Mouse (Mus musculus): ENCODE measurements around the gene Swt1.
"Not testable (repeated sequence)": the region's sequence is repeated elsewhere in the genome, so short reads cannot be mapped to it uniquely, and the experiment has no call there.

The Swt1 gene

DNA sequence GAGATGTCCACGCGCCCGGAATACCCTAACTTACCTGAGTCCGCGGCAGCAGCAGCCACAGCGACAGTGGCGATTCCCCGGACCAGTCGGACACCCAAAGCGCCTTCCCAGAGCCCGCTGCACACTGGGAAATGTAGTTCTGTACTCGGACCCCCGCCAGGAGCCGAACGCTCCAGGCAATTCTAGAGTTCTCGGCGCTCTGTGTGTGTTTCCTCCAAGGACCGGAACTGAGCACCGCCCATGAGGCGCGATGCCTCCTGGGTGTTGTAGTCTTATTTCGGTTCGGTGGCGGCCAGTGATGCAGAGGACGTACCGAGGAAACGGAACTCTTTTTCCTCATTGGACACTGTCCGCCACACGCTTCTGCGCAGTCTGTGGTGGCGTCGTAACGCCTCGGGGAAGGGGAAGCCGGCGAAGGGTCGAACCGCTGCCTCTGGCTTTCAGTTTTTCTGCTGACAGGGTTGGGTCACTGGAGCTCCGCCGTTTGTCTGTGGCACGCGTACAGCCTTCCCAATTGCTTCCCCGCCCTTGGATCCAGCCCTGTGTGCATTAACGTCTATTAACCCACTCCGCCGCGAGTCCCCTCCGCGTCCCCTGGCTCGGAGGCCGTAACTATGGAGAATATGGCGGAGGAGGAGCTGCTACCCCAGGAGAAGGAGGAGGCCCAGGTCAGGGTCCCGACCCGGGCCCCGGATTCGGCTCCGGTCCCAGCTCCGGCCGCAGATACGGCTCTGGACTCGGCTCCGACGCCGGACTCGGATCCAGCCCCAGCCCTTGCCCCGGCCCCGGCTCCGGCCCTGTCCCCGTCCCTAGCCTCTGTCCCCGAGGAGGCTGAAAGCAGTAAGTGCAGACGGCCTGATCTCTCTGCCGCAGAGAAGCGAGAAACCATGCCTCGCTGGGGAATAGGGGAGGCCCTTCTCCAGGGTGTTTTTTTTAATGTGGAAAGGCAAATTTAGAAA, at the start of gene Swt1, which contains the start of gene Trmt1l:
TSS of gene Swt1 (minus strand) at position 193 of the 959 bp plus-strand sequence.
TSS of gene Trmt1l (plus strand) at position 280 of the 959 bp plus-strand sequence.
- DNase-seq (ENCODE audit: low read depth, low spot score), result peak; percentile 95

DNA sequence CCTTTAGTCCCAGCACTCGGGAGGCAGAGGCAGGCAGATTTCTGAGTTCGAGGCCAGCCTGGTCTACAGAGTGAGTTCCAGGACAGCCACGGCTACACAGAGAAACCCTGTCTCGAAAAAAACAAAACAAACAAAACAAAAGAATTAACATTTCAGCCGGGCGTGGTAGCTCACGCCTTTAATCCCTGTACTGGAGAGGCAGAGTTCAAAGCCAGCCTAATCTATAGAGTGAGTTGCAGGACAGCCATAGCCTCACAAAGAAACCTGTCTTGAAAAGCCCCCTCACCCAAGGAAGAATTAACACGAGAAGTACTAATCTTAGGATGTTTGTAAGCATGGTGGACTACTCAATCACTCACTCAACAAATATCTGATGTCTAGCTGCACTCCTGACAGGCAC, 44.1 kb upstream of the Swt1 start:
- DNase-seq (ENCODE audit: low read depth, low spot score), result not testable (repeated sequence)

DNA sequence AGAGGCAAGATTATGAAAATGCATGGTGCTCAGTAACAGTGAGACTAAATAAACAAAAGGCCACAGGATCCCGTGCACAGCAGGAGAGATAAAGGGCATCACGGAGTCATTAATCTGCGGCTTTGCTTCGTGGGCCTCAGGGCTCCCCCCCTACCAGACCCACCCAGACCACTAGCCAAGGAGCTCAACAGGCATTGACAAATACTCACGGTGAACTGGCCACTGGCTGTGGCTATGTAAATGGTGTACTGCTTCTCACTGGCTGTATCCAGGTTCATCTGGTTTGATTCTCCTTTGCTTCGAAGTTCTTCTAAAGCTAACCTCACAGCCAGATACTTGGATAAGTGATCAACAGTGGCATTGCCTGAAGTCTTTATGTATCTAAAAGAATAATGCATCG, 43.2 kb upstream of the Swt1 start:
- DNase-seq (ENCODE audit: low read depth, low spot score), result no peak

DNA sequence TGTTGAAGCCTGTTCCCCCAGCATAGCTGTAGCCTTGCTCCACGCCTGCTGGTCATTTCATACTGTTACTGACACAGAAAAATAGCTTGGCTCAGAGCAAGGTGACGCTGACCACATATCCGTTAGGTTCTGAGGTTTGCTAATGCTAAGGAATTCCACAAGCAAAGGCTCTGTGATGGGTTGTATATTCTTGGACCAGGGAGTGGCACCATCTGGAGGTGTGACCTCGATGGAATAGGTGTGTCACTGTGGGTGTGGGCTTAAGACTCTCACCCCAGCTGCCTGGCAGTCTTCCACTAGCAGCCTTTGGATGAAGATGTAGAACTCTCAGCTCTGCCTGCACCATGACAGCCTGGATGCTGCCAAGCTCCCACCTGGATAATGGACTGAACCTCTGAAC, 38.3 kb upstream of the Swt1 start:
- DNase-seq (ENCODE audit: low read depth, low spot score), result no peak

DNA sequence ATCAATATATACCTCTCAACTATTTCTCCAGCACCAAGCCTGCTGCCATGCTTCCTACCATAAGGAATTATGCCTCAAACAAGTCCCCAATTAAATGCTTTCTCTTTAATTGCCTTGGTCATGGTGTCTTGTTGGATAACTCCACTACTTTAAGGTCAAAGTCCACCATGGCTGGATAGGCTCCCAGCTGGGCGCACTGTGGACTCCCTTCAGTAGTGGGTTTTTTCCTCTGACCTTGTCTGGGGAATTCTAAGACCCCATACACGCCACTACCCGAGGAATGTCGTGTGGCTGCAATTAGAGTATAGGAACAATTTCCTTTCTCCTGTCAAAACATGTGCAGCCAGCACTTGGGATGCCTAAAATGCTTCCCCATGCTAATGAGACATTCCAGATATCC, 36.7 kb upstream of the Swt1 start:
- no peak for DNase-seq (ENCODE audit: low read depth, low spot score)

DNA sequence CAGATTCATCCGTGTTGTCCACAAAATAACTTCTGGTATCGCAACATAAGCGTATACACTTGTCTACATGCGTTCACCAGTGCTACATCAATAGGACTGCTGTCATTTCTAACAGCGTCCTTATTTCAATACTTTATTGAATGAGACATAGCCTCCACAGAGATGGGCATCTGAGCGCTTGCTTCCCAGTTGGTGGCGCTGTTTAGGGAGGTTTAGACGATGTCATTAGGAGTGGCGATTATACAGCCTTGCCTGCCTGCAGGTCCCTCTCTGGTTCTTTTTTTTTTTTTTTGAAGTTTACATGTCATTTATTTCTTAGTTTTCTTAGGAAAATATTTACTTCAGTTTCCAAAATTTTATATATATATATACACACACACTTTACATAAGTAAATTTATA, 33.0 kb upstream of the Swt1 start:
- no peak for DNase-seq (ENCODE audit: low read depth, low spot score)

DNA sequence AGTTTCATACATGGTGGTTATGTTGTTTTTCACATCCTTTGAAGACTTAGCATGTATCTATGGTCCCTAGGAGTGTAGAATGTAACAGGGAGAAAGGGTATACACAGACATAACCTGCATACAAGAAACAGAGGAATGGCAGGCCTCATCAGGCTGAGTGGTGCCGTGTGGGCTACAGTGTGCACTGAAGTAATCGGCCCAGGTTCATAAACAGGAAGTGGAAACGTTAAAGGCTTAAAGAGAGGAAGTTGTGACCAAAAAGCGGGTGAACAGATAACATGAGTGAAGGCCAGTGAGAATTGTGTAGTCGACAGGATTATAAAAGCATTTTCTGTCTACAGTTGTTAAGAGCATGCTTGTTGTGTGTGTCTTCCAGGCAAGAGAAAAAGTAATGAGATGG, 28.8 kb upstream of the Swt1 start:
- DNase-seq (ENCODE audit: low read depth, low spot score), result no peak

DNA sequence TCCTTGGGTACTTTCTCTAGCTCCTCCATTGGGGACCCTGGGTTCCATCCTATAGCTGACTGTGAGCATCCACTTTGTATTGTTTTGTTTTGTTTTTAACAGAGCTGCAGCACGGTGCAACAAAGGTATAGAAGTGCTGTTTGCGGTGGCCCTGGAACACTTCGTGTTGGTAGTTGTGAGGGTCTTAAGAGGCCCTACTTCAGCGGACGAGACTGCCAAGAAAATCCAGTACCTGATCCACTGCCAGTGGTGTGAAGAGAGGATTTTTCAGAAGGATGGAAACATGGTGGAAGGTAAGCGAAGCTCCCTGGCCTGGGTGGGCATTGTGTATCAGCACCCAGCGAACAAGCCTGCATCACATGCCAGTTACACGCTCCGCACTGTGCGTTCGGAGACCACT, 23.7 kb upstream of the Swt1 start:
- DNase-seq (ENCODE audit: low read depth, low spot score), result no peak

DNA sequence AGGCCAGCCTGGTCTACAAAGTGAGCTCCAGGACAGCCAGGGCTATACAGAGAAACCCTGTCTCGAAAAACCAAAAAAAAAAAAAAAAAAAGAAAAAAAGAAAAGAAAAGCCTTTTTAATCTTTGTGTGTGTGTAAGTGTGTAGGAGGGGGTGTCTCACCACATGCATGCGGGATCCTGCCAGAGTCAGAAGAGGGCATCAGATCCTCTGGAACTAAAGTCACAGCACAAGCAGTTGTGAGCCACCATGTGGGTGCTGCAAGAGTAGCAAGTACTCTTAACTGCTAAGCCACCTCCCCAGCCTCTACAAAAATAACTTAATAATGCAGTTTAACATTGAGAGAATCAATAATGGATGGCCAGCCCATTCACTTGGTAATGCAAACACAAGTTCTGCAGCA, 22.6 kb upstream of the Swt1 start:
- no peak for DNase-seq (ENCODE audit: low read depth, low spot score)

DNA sequence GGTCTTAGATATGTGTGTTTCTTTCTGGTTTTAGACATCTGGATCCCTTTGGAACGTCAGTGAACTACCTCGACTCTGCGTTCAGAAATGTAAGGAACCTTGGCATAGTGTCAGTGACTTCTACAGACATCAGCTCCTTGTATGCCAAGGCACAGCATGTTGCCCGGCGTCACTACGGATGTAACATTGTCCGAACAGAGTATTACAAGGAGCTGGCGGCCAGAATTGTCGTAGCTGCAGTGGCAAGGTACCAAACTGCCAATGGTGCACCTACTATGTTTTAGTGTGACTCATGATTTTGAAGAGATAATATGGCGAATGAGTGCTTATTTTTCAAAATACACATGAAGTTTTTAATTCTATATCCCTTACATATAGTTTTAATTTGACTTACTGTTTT, 21.6 kb upstream of the Swt1 start:
- DNase-seq (ENCODE audit: low read depth, low spot score), result no peak

DNA sequence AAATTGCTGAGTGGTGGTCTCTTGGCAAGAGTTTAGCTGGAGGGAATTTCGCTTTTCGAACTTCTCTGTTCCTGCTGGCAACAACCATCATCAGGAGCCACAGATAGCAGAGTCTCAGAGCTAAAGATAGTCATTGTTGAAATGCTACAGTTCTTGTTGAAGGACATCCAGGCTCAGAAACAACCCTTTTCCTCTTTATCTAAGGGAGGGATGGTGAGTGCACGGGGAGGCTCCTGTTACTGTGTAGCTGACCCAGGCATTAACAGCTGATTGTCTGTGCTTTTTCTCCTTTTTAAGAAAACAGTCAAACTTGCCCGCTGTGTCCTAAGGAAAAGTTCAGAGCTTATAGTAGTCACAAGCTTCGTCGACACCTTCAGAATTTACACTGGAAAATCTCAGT, 7.2 kb upstream of the Swt1 start:
- no peak for DNase-seq (ENCODE audit: low read depth, low spot score)

DNA sequence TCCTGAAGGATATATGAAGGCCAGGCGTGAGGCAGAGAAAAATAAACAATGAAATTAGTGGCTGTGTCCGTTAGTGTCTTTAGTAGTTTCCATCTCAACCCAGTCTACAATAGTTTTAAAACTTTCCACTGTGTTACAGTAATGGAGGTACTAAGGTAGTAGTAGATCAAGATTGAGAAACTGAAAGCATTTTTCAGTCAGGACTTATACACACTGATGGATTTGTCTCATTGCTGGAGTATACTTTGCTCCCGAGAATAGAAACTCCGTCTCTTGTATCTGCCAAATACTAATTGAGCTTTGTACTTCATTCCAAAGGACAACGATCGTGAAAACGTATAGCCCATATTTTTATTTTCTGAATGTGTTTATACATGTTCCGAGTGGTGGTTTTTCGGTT, 1.1 kb upstream of the Swt1 start:
- no peak for DNase-seq (ENCODE audit: low read depth, low spot score)

DNA sequence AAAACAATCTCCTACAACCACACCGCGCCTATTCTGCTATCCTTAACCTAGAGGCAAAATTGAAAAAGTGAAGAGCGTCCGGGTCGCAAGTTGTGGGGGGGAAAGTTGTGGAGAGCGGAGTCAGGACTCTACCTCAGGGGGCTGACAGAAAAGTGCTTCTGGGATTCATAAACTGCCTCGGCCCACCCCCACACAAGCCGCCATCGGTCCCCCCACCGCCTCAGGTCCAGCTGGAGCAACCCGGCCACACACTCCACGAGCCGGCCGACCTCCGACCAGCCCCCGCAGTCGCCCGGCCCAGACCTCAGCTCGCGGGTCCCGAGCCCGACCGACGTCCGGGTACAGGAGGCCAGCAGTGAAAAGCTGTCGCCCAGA, 380 bp downstream of the Swt1 start:
- peak; percentile 17 for DNase-seq (ENCODE audit: low read depth, low spot score)

DNA sequence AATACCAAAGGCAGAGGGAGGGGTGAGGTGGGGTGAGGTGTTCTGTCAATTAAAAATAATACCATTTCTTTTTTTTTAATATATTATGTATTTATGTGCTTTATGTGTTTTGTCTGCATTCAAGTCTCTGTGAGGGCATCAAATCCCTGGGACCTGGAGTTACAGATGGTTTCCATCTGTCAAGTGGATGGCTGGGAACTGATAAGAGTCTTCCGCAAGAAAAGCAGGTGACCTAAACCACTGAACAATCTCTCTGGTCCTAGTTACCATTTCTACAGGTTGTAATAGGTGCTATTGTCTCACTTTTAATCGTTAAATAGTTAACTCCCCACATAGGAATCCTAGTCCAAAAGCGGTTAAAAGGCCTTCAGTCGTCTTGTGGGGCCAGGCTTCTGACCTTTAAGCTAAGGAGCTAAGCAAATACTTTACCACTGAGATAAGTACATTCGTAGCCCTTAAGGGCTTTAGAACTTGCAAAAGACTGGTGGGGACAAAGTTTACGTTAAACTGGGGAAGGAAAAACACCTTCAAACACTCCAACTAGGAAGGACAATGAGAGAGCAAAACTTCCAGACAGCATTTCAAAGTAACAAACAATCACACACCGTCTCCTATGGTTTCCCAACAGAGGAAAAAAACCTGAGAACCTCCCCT, 1.2 kb downstream of the Swt1 start:
- DNase-seq (ENCODE audit: low read depth, low spot score), result no peak

DNA sequence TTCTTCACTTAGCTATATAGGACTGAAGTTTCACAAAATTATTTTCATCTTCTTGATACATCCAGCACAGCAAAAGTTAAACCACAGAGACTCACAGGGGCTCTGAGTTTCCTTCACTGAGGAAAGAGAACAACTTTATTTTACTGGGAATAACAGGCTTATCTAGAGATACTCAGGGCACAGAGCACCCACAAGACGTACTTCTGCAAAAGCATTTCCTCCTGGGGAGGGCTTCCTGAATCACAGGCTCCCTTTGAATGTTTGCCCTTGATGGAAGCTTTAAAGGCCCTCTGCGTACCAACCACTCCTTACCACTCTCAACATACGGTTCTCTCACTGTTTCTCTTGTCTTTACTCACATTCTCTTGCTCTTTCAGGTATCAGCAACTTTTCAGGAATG, 6.1 kb downstream of the Swt1 start:
- no peak for DNase-seq (ENCODE audit: low read depth, low spot score)

DNA sequence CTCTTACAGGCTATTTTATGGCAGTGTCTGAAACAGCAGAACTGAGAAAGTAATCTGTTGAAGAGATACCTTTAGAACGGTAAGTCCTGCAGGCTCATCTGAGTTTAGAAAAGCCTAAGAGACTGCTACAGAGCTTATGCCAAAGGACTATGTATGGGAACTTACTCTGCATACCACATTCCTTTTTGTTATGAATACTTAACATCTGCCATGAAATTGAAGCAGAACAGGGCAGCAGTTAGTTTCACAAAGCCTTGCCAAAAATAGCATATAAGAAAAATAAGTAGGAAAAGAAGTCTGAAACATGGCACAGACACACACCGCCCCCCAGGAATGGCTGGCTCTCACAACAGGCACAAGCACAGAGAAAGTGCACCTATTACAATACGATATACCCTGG, 18.4 kb downstream of the Swt1 start:
- DNase-seq (ENCODE audit: low read depth, low spot score), result no peak

DNA sequence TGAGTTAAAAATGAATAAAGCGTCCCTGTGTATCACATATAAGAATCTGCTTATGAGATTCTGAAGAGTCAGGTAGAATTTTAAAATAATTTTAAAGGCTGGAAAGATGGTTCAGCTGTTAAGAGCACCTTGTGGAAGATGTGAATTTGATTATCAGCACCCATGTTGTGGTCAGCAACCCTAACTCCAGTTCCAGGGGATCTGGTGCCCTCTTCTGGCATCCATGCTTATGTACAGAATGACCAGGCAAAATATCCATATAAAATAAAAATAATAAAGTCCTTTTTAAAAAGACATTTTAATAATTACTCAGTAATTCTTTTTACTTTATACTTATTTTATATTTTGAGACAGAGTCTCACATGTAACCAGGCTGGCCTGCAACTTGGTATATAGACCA, 38.2 kb downstream of the Swt1 start:
- peak; percentile 5 for DNase-seq (ENCODE audit: low read depth, low spot score)

DNA sequence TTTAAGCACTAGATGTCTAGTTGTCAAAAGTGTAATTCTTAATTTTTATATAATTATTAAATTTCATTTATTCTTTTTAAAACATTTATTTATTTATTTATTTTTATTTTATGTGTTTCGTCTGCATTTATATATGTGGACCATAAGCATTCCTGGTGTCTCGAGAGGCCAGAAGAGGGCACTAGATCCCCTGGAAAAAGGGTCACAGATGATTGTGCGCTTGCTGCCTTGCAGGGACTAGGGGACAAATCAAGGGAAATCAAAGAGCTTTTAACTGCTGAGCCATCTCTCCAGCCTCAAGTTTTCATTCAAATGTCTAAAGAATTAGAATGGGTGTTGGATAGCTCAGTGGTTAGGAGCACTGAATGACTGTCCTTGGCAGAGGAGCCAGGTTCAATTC, 50.9 kb downstream of the Swt1 start:
- DNase-seq (ENCODE audit: low read depth, low spot score), result no peak

DNA sequence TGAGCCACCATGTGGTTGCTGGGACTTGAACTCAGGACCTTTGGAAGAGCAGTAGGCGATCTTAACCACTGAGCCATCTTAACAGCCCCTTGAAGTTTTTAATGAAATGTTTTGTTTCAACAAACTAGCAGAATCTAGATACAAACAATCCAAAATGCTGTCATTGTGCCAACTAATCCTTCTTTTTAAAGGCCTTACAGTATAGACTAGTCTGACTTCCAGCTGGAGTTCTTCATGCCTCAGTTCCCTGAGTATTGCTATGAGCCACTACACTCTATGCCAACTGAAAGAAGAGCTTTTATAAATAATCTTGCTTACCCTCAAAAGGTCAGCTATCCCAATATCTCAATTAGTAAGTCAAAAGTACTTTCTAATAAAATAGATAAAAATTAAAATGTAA, 55.4 kb downstream of the Swt1 start:
- no peak for DNase-seq (ENCODE audit: low read depth, low spot score)

DNA sequence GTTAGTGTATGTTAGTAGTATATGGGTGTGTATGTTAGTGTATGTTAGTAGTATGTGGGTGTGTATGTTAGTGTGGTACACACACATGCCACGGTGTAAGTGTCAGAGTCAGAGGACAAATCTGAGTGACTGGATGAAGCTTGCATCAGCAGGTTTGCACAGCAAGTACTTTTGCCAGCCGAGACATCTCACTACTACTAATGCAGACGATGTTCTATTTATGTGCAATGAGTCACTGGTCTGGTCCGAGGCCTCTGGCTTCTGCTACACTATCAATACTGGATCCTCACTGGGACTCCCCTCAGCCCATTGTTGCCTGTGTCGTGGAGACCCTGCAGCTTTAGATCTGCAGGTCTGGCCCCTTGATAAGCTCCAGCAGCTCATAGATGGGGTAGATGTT, 56.7 kb downstream of the Swt1 start:
- no peak for DNase-seq (ENCODE audit: low read depth, low spot score)

DNA sequence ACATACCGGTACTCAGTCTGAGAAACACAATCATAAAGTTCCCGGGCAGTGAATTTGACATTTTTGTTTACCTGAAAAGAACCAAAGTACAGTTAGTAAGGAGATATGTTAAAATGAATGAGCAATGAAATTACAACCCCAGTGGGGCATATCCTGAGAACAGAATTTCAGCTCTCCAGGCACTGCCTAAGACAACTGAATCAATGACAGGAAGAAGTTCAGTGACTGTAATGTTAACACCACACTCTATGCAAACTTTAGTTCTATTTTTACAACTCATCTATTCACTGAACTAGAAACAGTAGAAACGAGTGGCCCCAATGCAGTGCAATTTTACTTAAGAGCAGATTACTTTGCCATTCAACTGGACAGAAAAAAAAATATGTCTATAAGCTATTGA, 57.7 kb downstream of the Swt1 start:
- no peak for DNase-seq (ENCODE audit: low read depth, low spot score)

DNA sequence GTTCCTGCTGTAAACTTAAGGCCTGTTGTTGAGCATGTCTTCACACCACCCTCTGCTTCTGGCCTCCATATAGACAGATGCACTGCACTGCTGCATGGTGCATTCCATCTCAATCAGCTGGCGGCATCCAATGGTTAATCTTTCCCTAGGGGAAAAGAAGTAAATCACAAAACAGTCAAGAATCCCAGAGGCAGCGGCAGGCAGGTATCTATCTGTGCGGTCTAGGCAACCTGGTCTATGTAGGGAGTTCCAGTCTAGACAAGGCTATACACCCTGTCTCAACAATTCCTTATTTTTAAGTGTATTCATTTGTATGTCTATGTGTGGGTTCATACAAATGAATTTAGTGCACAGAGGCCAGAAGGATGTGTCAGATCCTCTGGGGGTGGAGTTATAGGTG, 59.8 kb downstream of the Swt1 start:
- DNase-seq (ENCODE audit: low read depth, low spot score), result no peak

DNA sequence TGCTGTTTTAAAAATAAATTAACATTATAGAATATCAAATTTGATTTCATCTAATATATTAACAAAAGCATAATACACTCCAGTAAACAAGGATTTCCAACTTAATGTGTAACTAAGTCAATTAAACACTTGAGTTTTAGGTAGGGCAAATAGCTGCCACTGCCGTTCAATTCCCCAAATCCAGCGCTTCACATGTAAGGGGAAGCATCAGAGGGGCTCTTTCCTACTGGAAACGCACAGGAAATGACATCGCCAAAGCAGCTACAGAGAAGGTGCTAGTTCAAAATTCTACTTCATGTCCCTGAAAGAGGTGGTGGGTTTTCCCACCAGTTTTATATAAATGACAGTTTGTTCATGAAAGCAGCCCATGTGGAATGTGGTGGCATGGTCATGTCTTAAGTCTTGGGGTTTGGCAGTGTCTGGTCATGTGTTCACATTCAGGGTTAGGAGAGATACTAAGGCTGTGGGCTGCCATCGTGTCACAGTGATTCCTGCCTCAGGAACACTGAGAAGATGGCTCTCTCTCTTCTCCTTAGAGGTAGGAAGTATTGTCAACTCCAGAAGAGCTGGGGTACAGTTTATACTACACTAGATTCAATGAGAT, 60.4 kb downstream of the Swt1 start:
- no peak for DNase-seq (ENCODE audit: low read depth, low spot score)

All from embryo, embryonic 11.5 days (tissue).